Mouse (Mus musculus) adrenal gland, postnatal 10 days (tissue): Measurements from ENCODE around the gene Shmt1. TPM values are rescaled to one million over a fixed set of nuclear protein-coding genes. Genes with fewer than 3 reads are reported as not detected.
"Not testable (repeated sequence)": the region's sequence is repeated elsewhere in the genome, so short reads cannot be mapped to it uniquely, and the experiment has no call there.

ENCODE experiments used
- DNase-seq: peaks from one replicate; pipeline ENCODE4 v3.0.0; 2021; ENCODE audit warnings: mixed read lengths
- long read RNA-seq, 2 experiments: library from polyadenylated mRNA; stranded (forward); transcript quantifications; one replicate each; pipeline ENCODE4 v2.0.0; 2021
- total RNA-seq, 2 experiments: library from RNA; stranded (reverse); gene quantifications; 2 replicates each; pipeline ENCODE4 v1.2.3; 2021

Gene Shmt1
- total RNA-seq: 100 to 1,000 TPM in 1 of 2 experiments, 10 to 100 TPM in 1; 89.0 to 103 TPM
- long read RNA-seq, experiment 1, transcript Shmt1-201 (12 exons, 2,858 nt): major isoform, 181 of 231 reads
- long read RNA-seq, experiment 1, partial matches to known transcripts: 17 of 231 reads
- long read RNA-seq, experiment 1, other reads (novel, unspliced or antisense): 31 of 231 reads
- long read RNA-seq, experiment 2, transcript Shmt1-201 (12 exons, 2,858 nt): major isoform, 99 of 106 reads
- long read RNA-seq, experiment 2, partial matches to known transcripts: 4 of 106 reads
- long read RNA-seq, experiment 2, other reads (novel, unspliced or antisense): 2 of 106 reads

DNA sequence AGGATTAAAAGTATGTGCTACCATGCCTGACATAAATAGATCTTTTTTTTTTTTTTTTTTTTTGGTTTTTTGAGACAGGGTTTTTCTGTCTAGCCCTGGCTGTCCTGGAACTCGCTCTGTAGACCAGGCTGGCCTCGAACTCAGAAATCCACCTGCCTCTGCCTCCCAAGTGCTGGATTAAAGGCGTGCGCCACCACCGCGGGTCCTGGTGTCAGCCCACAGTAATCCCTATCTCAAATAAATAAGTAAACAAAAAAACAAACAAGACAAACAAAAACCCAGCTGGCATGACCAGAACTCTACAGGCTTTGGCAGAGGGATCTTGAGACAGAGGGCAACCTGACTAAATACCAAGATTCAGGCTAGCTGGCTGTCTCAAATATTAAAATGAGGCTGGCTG is at the start of gene Shmt1:
Gene Shmt1, minus strand, starts transcription at position 101 of the 400 bp plus-strand sequence.
- DNase-seq: not testable (repeated sequence)

DNA sequence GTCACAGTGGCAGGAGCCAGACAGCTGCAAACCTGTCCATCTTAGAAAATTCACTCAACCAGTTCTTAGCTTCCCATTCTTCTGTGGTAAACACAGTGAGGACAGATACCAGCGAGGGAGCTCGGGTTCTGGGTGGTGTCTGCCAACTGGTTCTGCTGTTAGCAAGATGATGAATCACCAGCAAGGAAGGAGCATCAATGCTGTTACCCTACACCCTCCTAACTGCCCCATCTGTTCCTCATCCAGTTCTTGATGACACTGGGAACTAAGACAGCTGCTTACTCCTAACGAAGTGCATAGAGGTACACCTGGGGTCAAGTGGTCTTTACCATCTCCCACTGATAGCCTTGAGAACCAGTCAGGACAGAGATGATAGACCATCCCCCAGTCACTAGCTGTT is 45.1 kb upstream of the Shmt1 start:
- no peak for DNase-seq

- DNase-seq: no peak
These were observed 33.9 kb upstream of the Shmt1 start for GRCm38 (mm10) chr11:60845415-60845814.

DNA sequence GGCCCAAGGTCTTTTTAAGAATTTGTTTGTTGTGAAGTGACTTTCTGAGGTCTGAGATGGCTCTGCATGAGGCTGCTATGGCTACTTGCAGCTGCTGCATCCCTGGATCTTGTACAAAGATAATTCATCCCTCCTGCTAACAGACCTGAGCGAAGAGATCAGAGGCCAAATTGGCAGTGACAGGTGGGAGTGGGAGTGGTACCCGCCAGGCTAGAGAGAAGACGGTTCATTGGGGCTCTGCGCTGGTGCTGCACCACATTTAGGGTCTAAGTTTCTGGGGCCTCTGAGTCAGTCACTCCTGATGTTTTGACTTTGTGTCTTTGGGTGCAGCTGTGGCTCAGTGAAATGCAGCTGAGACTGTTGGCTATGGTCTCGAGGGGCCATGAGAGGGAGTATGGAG is 31.9 kb upstream of the Shmt1 start:
- no peak for DNase-seq

DNA sequence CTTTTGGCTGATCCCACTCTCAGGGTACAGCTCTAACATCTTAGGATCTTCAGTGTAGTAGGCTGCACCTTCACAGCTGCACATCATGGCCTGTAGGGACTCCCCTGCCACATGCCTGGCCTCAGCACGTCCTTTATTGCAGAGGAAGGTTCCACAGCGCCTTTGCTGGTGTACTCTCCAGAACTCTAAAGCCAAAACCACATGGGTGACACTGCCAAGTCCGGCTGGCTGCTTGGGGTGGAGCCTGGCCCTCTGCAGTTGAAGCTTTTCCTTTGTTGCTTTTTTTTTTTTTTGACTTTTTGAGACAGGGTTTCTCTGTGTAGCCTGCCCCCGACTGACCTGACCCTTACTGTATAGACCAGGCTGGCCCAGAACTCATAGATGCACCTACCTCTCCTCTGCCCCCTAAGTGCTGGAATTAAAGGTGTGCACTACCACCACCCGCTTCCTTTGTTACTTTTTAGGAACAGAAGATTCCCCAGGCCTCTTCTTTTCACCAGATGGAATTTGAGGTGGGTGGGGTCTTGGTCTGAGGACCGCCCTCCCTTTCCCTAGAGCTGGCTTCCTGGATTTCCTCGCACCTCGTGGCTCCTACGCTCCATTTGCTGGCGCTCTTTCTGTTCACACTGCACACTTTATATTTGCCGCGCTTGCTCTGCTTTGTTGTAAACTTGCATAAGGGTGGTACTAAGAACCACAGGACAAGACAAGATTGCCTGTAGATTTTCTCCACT is 30.1 kb upstream of the Shmt1 start:
- DNase-seq: peak; percentile 65

- DNase-seq: peak; percentile 40
These were observed 26.3 kb upstream of the Shmt1 start for GRCm38 (mm10) chr11:60837644-60838406.

DNA sequence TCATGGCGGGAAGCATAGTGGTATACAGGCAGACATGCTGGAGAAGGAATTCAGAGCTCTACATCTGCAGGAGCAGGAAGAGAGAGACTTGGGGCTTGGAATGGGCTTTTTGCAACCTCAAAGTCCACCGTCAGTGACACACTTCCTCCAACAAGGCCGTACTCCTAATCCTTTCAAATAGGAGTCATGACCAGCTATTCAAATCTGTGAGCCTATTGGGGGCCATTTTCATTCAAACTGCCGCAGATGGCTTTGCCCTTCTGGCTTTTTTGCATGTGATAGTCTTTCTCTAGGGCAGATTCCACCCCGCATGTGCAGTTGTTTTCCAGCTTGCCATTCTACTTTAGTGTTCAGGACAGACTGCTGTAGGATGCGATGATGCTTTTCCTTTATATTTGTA is 25.4 kb upstream of the Shmt1 start:
- DNase-seq: no peak

- peak; percentile 88 for DNase-seq
These were observed 19.0 kb upstream of the Shmt1 start, which contains the start of gene Dhrs7b for GRCm38 (mm10) chr11:60830433-60831052. Dhrs7b (plus strand) TSS chr11:60830631.

- DNase-seq: no peak
These were observed 17.4 kb upstream of the Shmt1 start for GRCm38 (mm10) chr11:60828903-60829302.

DNA sequence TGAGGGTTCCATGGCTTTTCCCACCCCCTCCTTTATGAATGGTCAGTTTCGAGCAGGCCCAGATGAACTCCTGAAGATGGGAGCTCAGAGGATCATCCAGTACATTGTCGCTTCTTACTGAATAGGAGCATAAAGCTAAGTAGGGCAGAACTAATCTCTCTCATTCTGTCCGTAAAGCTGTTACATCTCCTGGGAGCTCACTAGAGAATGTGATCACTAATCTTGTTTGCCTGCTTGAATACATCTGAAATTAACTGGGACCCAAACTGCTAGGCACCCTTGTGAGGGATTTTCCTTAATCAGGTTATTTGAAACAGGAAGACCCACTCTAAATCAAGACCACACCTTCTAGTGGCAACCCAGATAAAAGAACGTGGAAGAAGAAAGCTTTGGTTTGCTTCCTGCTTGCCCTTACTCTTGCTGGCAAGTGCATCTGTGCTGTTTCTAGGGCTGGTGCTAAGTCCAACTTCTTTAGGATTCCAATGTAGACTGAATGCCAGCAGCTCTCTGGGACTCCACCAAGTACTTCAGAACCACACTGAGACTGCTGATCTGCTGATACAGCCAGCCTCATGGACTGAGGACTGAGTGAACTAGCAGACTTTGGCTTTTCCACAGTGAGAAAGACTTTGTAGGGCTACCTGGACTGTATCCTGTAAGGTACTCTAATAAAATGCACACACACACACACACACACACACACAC is 15.9 kb upstream of the Shmt1 start:
- no peak for DNase-seq

GRCm38 (mm10) chr11:60826700-60827099 is 15.2 kb upstream of the Shmt1 start:
- DNase-seq: no peak

GRCm38 (mm10) chr11:60825191-60825590 is 13.7 kb upstream of the Shmt1 start:
- DNase-seq: no peak

- DNase-seq: no peak
These were observed 12.3 kb upstream of the Shmt1 start for GRCm38 (mm10) chr11:60823771-60824170.

- DNase-seq: no peak
These were observed 4.9 kb upstream of the Shmt1 start for GRCm38 (mm10) chr11:60816398-60816797.

DNA sequence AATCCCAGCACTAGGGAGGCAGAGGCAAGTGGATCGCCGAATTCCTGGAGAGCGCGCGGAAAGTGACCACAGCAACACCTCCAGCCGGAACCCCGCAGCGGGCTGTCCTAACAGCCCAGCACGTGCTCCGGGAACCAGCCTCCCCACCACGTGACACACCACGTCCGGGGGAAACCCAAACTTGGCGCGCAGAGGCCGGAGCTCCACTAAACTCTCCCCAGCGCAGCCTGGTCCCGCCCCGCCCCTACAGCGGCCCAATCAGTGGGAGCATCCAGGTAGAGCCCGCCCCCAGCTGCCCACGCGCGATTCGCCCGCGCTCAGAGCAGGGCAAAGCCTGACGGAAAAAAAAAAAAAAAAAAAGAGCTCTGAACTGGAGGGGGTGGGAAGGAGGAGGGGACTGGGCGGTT is 461 bp downstream of the Shmt1 start:
- DNase-seq: peak; percentile 97

DNA sequence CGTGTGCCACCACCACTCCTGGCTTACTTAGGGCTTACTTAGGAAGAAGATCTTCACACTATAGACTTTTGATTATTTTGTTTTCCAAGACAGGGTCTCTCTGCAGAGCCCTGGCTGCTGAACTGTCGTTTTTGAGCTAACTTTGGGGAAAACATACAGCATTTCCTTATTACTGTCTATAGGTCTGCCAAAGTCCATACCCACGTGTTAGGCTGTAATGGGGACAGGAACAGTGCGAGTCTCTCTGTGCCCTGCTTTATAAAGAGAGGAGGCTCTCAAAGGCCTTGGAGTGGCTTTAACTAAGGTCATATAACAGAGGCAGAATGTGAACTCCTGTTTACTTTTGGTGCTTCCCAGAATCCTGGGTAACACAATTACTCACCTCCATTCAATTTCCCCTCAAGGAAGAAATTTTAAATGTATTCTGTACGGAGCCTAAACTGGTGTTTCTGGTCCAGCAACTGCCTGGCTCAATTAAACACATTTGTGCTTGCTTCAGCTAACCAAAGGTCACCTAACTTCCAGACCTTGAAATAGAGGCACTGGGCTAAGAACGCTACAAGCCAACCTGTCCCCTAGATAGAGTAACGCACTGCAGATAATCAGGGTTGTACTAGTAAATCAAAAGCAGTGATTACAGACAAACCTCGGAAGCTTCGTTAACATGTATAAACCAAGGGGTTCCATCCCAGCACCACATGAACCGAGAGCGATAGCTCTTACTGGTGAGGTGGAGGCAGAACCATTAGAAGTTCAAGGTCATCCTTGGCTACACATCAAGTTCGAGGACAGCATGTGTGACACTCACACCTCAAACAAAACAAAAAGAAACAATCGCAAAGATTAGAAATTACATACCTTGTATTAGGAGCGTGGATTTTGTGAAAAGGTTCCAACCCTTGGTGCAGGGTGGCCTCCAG is 1.2 kb downstream of the Shmt1 start:
- DNase-seq: no peak

DNA sequence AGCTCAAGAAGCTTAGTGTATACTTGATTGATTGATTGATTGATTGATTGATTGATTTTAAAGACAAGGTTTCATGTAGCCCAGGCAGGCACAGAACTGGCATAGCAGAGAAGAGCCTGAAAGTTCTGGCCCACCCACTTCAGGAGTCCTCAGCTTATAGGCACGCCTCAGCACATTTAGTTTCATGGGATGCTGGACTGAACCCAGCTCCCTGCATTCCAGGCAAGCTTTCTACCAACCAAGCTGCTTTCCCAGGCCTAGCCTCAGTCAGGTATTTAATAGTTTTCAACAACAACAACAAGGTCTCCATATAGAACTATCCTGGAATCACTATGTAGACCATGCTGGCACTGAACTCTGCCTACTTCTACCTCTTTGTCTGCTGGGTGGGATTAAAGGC is 2.0 kb downstream of the Shmt1 start:
- DNase-seq: no peak

GRCm38 (mm10) chr11:60808286-60809070 is 3.0 kb downstream of the Shmt1 start:
- peak; percentile 83 for DNase-seq

DNA sequence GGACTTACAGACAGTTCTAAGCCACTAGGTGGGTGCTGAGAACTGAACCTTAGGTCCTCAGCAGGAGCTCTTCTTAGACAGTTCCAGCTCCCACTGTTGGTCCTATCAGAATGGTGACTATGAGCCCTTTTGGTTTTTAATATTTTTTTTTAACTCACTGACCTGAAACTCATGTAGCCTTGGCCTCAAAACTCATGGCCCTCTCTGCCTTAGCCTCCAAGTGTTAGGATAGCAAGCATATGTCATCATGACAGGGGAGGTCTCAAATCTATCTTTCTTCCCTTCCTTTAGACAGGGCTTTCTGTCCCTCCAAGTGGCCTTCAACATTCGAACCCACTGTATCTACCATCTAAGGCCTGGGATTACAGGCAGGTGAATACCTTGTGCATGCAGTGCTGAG is 10.6 kb downstream of the Shmt1 start:
- no peak for DNase-seq

- DNase-seq: no peak
These were observed 11.5 kb downstream of the Shmt1 start for GRCm38 (mm10) chr11:60799977-60800376.
